Mouse (Mus musculus) heart, embryonic 12.5 days (tissue): ENCODE measurements around the gene Coro1b. TPM values are rescaled to one million over a fixed set of nuclear protein-coding genes. Genes with fewer than 3 reads are reported as not detected.

ENCODE experiments used
- ATAC-seq: fragments of 200-750 bp; cut with Nextera tagmentation; 2 replicates; pipeline ENCODE4 v1.8.0; 2017; ENCODE audit warnings: moderate TSS enrichment, moderate library complexity; ENCODE audit not compliant: insufficient number of reproducible peaks, low FRiP score
- H3K27ac ChIP-seq: fragments of 300-500 bp; sonication (generic); 2 replicates; pipeline ENCODE4 v1.5.1; 2016; ENCODE audit warnings: mild to moderate bottlenecking, moderate library complexity; ENCODE audit not compliant: poor library complexity, severe bottlenecking
- H3K27me3 ChIP-seq: fragments of 300-500 bp; sonication (generic); replicated peaks from 2 replicates; pipeline ENCODE4 v1.6.1; 2016; ENCODE audit warnings: mild to moderate bottlenecking, moderate library complexity
- H3K36me3 ChIP-seq: fragments of 300-500 bp; sonication (generic); 2 replicates; pipeline ENCODE4 v1.6.1; 2016; ENCODE audit warnings: mild to moderate bottlenecking, moderate library complexity
- H3K4me1 ChIP-seq: fragments of 300-500 bp; sonication (generic); replicated peaks from 2 replicates; pipeline ENCODE4 v1.6.1; 2016; ENCODE audit warnings: mild to moderate bottlenecking
- H3K4me2 ChIP-seq: fragments of 300-500 bp; sonication (generic); 2 replicates; pipeline ENCODE4 v1.6.1; 2016; ENCODE audit warnings: mild to moderate bottlenecking, moderate library complexity
- H3K4me3 ChIP-seq: fragments of 300-500 bp; sonication (generic); 2 replicates; pipeline ENCODE4 v1.5.1; 2016; ENCODE audit warnings: mild to moderate bottlenecking
- H3K9ac ChIP-seq: fragments of 300-500 bp; sonication (generic); 2 replicates; pipeline ENCODE4 v1.6.1; 2016; ENCODE audit warnings: mild to moderate bottlenecking, moderate library complexity
- H3K9me3 ChIP-seq: fragments of 300-500 bp; sonication (generic); replicated peaks from 2 replicates; pipeline ENCODE4 v1.6.1; 2016; ENCODE audit warnings: mild to moderate bottlenecking, moderate library complexity
- WGBS: fragments of 180-500 bp; shearing (Covaris S2); methylation state at CpG from one replicate; pipeline ENCODE4 v1.1.7; 2016; 5-methylcytosine and 5-hydroxymethylcytosine counted together
- polyA plus RNA-seq: library from polyadenylated mRNA; unstranded; fragments of >200 nt; fragmentation: Nextera tagmentation; extraction: Ambion mirVana; gene quantifications from 2 replicates; pipeline ENCODE4 v1.2.1, GENCODE M21; 2016

The Coro1b gene
- polyA plus RNA-seq, 1 experiment from 2014 or later, result 122 TPM

- Histone ChIP-seq H3K4me1 (peaks cover 42% of the 10 kb centered on the region), H3K4me3 (no peak overlapping the region), H3K27ac (no peak overlapping the region), H3K4me2 (0 out of 2 replicates have a peak overlapping the region, but pooled peaks have one; percentile 86), H3K9me3 (no peaks in the 10 kb centered on the region), H3K27me3 (no peaks in the 10 kb centered on the region), H3K36me3 (peaks cover 60% of the 10 kb centered on the region), H3K9ac (peak overlapping the region; percentile 92; the same call in 1 of the 2 replicates)
- whole genome bisulfite sequencing, result 73% methylated on average over 8 of the region's 8 CpGs
- no peak for ATAC-seq
Measured at GRCm38 (mm10) chr19:4194021-4194724, 45.8 kb downstream of the Coro1b start.

- no peak for ATAC-seq
- Histone ChIP-seq H3K36me3 (peaks cover 67% of the 10 kb centered on the region), H3K27ac (no peak overlapping the region), H3K4me3 (no peak overlapping the region), H3K9me3 (no peaks in the 10 kb centered on the region), H3K4me1 (peaks cover 45% of the 10 kb centered on the region), H3K9ac (0 out of 2 replicates have a peak overlapping the region, but pooled peaks have one; percentile 14), H3K27me3 (no peaks in the 10 kb centered on the region), H3K4me2 (no peak overlapping the region)
- WGBS, result 71% methylated on average over 12 of the region's 12 CpGs
Measured at GRCm38 (mm10) chr19:4194776-4195650, 46.6 kb downstream of the Coro1b start.

- Histone ChIP-seq H3K9ac (no peak overlapping the region), H3K4me1 (peaks cover 50% of the 10 kb centered on the region), H3K36me3 (peaks cover 73% of the 10 kb centered on the region), H3K27ac (no peak overlapping the region), H3K4me2 (no peak overlapping the region), H3K9me3 (no peaks in the 10 kb centered on the region), H3K4me3 (no peak overlapping the region), H3K27me3 (no peaks in the 10 kb centered on the region)
- ATAC-seq, result no peak
- WGBS, result 60% methylated on average over 2 of the region's 2 CpGs
Measured at GRCm38 (mm10) chr19:4196048-4196447, 47.6 kb downstream of the Coro1b start.

- Histone ChIP-seq H3K27ac (no peak overlapping the region), H3K27me3 (no peaks in the 10 kb centered on the region), H3K4me1 (peaks cover 45% of the 10 kb centered on the region), H3K9ac (peak overlapping the region; percentile 42; the same call in 1 of the 2 replicates), H3K9me3 (no peaks in the 10 kb centered on the region), H3K36me3 (peaks cover 73% of the 10 kb centered on the region), H3K4me3 (no peak overlapping the region), H3K4me2 (no peak overlapping the region)
- ATAC-seq, result no peak
- 37% methylated on average over 5 of the region's 5 CpGs for WGBS
Measured at GRCm38 (mm10) chr19:4196548-4196947, 48.1 kb downstream of the Coro1b start.

GRCm38 (mm10) chr19:4197180-4197579 lies 48.8 kb downstream of the Coro1b start:
- WGBS, result 62% methylated on average over 3 of the region's 3 CpGs
- Histone ChIP-seq H3K9me3 (no peaks in the 10 kb centered on the region), H3K27me3 (no peaks in the 10 kb centered on the region), H3K27ac (no peak overlapping the region), H3K4me3 (no peak overlapping the region), H3K36me3 (peaks cover 73% of the 10 kb centered on the region), H3K9ac (no peak overlapping the region), H3K4me1 (peaks cover 49% of the 10 kb centered on the region), H3K4me2 (no peak overlapping the region)
- ATAC-seq, result no peak

GRCm38 (mm10) chr19:4201291-4201909 lies 53.0 kb downstream of the Coro1b start, which contains the start of gene Rad9a:
Gene Rad9a (minus strand): TSS chr19:4201662.
- H3K9me3 ChIP-seq, result no peaks in the 10 kb centered on the region
- peaks cover 39% of the 10 kb centered on the region for H3K36me3 ChIP-seq
- H3K27ac ChIP-seq, result peak within 1 kb of the TSS; percentile 60
- WGBS, result under 1% methylated on average over 34 of the region's 34 CpGs
- peaks cover 12% of the 10 kb centered on the region for H3K27me3 ChIP-seq
- peaks cover 35% of the 10 kb centered on the region for H3K4me1 ChIP-seq
- peak within 1 kb of the TSS; percentile 81 for H3K4me2 ChIP-seq
- peak within 1 kb of the TSS; percentile 94 for H3K9ac ChIP-seq
- peak within 1 kb of the TSS; percentile 83 for H3K4me3 ChIP-seq
- ATAC-seq, result peak; percentile 86

- no peak overlapping the region for H3K27ac ChIP-seq
- peaks cover 28% of the 10 kb centered on the region for H3K4me1 ChIP-seq
- H3K4me3 ChIP-seq, result peak overlapping the region; percentile 83
- WGBS, result 28% methylated on average over 7 of the region's 7 CpGs
- peaks cover 32% of the 10 kb centered on the region for H3K36me3 ChIP-seq
- peaks cover 16% of the 10 kb centered on the region for H3K27me3 ChIP-seq
- H3K4me2 ChIP-seq, result peak overlapping the region; percentile 81
- ATAC-seq, result no peak
- no peaks in the 10 kb centered on the region for H3K9me3 ChIP-seq
- peak overlapping the region; percentile 70 for H3K9ac ChIP-seq
Measured at GRCm38 (mm10) chr19:4202149-4202548, 53.7 kb downstream of the Coro1b start.

GRCm38 (mm10) chr19:4203148-4203547 lies 54.7 kb downstream of the Coro1b start:
- ATAC-seq, result no peak
- Histone ChIP-seq H3K9me3 (no peaks in the 10 kb centered on the region), H3K4me3 (no peak overlapping the region), H3K4me1 (peaks cover 28% of the 10 kb centered on the region), H3K36me3 (peaks cover 23% of the 10 kb centered on the region), H3K27me3 (peaks cover 16% of the 10 kb centered on the region), H3K4me2 (no peak overlapping the region), H3K9ac (no peak overlapping the region), H3K27ac (no peak overlapping the region)
- WGBS, result 71% methylated on average over 3 of the region's 3 CpGs

Other genes with a start within 250 kb of the Coro1b start
- 22.3 and 26.1 TPM in 2 replicates for gene Tcirg1, start 241.5 kb upstream of the Coro1b start, polyA plus RNA-seq
- 298 and 324 TPM in 2 replicates for gene Ndufs8, start 235.8 kb upstream of the Coro1b start, polyA plus RNA-seq
- 2.0 and 2.3 TPM in 2 replicates for gene Aldh3b1, start 218.8 kb upstream of the Coro1b start, polyA plus RNA-seq
- 7.8 and 8.9 TPM in 2 replicates for gene Unc93b1, start 213.4 kb upstream of the Coro1b start, polyA plus RNA-seq
- gene Aldh3b3, start 190.0 kb upstream of the Coro1b start, polyA plus RNA-seq, result not detected in 2 replicates
- gene Aldh3b2, start 176.3 kb upstream of the Coro1b start, polyA plus RNA-seq, result 0.40 and 0.86 TPM in 2 replicates
- gene Acy3, start 162.0 kb upstream of the Coro1b start, polyA plus RNA-seq, result 9.3 and 9.5 TPM in 2 replicates
- not detected in 2 replicates for gene Tbx10, start 155.9 kb upstream of the Coro1b start, polyA plus RNA-seq
- 41.0 and 44.7 TPM in 2 replicates for gene Nudt8, start 148.0 kb upstream of the Coro1b start, polyA plus RNA-seq
- gene Gm49405, start 148.0 kb upstream of the Coro1b start, polyA plus RNA-seq, result 4.2 and 4.6 TPM in 2 replicates
- 74.6 and 84.9 TPM in 2 replicates for gene Doc2g, start 145.3 kb upstream of the Coro1b start, polyA plus RNA-seq
- gene Ndufv1, start 135.8 kb upstream of the Coro1b start, polyA plus RNA-seq, result 402 and 417 TPM in 2 replicates
- gene Gstp1, start 110.6 kb upstream of the Coro1b start, polyA plus RNA-seq, result 346 and 369 TPM in 2 replicates
- gene Gstp2, start 102.6 kb upstream of the Coro1b start, polyA plus RNA-seq, result 3.6 and 7.1 TPM in 2 replicates
- gene Gstp3, start 89.0 kb upstream of the Coro1b start, polyA plus RNA-seq, result 0.69 TPM in 1 of 2 replicates, not detected in the other
- gene Cabp2, start 67.0 kb upstream of the Coro1b start, polyA plus RNA-seq, result not detected in 2 replicates
- gene Cdk2ap2, start 51.4 kb upstream of the Coro1b start, polyA plus RNA-seq, result 54.4 and 57.6 TPM in 2 replicates
- gene Pitpnm1, start 48.6 kb upstream of the Coro1b start, polyA plus RNA-seq, result 23.3 and 23.5 TPM in 2 replicates
- 80.4 and 82.6 TPM in 2 replicates for gene Aip, start 22.8 kb upstream of the Coro1b start, polyA plus RNA-seq
- not detected in 2 replicates for gene Gpr152, start 8.8 kb upstream of the Coro1b start, polyA plus RNA-seq
- gene Cabp4, start 4.6 kb upstream of the Coro1b start, polyA plus RNA-seq, result 0.13 TPM in 1 of 2 replicates, not detected in the other
- gene Ptprcap, start 5.0 kb downstream of the Coro1b start, polyA plus RNA-seq, result 0.73 and 1.1 TPM in 2 replicates
- 52.9 and 55.7 TPM in 2 replicates for gene Rps6kb2, start 14.7 kb downstream of the Coro1b start, polyA plus RNA-seq
- 2.5 and 3.6 TPM in 2 replicates for gene Carns1, start 26.9 kb downstream of the Coro1b start, polyA plus RNA-seq
- gene Tbc1d10c, start 42.7 kb downstream of the Coro1b start, polyA plus RNA-seq, result 1.5 and 1.6 TPM in 2 replicates
- 627 and 649 TPM in 2 replicates for gene Ppp1ca, start 43.4 kb downstream of the Coro1b start, polyA plus RNA-seq
- 22.6 and 23.1 TPM in 2 replicates for gene Rad9a, start 53.0 kb downstream of the Coro1b start, polyA plus RNA-seq
- 1.3 and 1.4 TPM in 2 replicates for gene Clcf1, start 65.6 kb downstream of the Coro1b start, polyA plus RNA-seq
- not detected in 2 replicates for gene AC109138.7, start 65.7 kb downstream of the Coro1b start, polyA plus RNA-seq
- gene Pold4, start 83.3 kb downstream of the Coro1b start, polyA plus RNA-seq, result 16.6 and 19.4 TPM in 2 replicates
- 4.5 and 4.7 TPM in 2 replicates for gene Ssh3, start 120.6 kb downstream of the Coro1b start, polyA plus RNA-seq
- gene Ankrd13d, start 134.5 kb downstream of the Coro1b start, polyA plus RNA-seq, result 1.6 and 2.0 TPM in 2 replicates
- 12.6 and 15.6 TPM in 2 replicates for gene Grk2, start 157.6 kb downstream of the Coro1b start, polyA plus RNA-seq
- 50.9 and 57.7 TPM in 2 replicates for gene Kdm2a, start 249.7 kb downstream of the Coro1b start, polyA plus RNA-seq